Mouse (Mus musculus): ENCODE measurements around the gene Nxpe4. TPM values are rescaled to one million over a fixed set of nuclear protein-coding genes. Genes with fewer than 3 reads are reported as not detected.
A peak's percentile ranks its signal among the peaks of the same experiment; 100 is the strongest.

Nxpe4 gene
- polyA plus RNA-seq, 1 experiment from 2014 or later = 5.1 TPM

- ATAC-seq (ENCODE audit: insufficient number of reproducible peaks, insufficient read depth, low FRiP score, low read depth) = no peak
- Histone ChIP-seq H3K4me2 (ENCODE audit: low read length) (no peak overlapping the region), H3K27me3 (ENCODE audit: control insufficient read depth, insufficient read depth, low read length) (peaks cover 4% of the 10 kb centered on the region; the same call in 1 of the 2 replicates), H3K4me3 (ENCODE audit: control insufficient read depth in 1 of 2, insufficient read depth in 1 of 2, low read depth in 1 of 2, low read length in 2 of 2) (no peak overlapping the region), H3K36me3 (ENCODE audit: control insufficient read depth, insufficient read depth, low read length) (no peaks in the 10 kb centered on the region), H3K9me3 (ENCODE audit: control insufficient read depth, low read length) (no peaks in the 10 kb centered on the region), H3K9ac (ENCODE audit: low read length) (no peak overlapping the region), H3K4me1 (ENCODE audit: control insufficient read depth in 2 of 2, insufficient read depth in 2 of 2, low read length in 2 of 2) (no peaks in the 10 kb centered on the region), H3K27ac (replicated peaks in 1 of 2; ENCODE audit: control insufficient read depth in 1 of 2, insufficient read depth in 1 of 2, low read depth in 2 of 2, low read length in 2 of 2) (no peak overlapping the region)
- WGBS = 83% methylated on average over 6 of the region's 6 CpGs
Observed at GRCm38 (mm10) chr9:48264616-48265015, 102.8 kb downstream of the Nxpe4 start.

- WGBS = 66% methylated on average over 4 of the region's 4 CpGs
- H3K27ac ChIP-seq (replicated peaks in 1 of 2; ENCODE audit: control insufficient read depth in 1 of 2, insufficient read depth in 1 of 2, low read depth in 2 of 2, low read length in 2 of 2) = no peak overlapping the region
- H3K36me3 ChIP-seq (ENCODE audit: control insufficient read depth, insufficient read depth, low read length) = no peaks in the 10 kb centered on the region
- ATAC-seq (ENCODE audit: insufficient number of reproducible peaks, insufficient read depth, low FRiP score, low read depth) = no peak
- H3K27me3 ChIP-seq (ENCODE audit: control insufficient read depth, insufficient read depth, low read length) = peaks cover 4% of the 10 kb centered on the region; the same call in 1 of the 2 replicates
- H3K9ac ChIP-seq (ENCODE audit: low read length) = no peak overlapping the region
- H3K4me3 ChIP-seq (ENCODE audit: control insufficient read depth in 1 of 2, insufficient read depth in 1 of 2, low read depth in 1 of 2, low read length in 2 of 2) = no peak overlapping the region
- H3K9me3 ChIP-seq (ENCODE audit: control insufficient read depth, low read length) = no peaks in the 10 kb centered on the region
- H3K4me1 ChIP-seq (ENCODE audit: control insufficient read depth in 2 of 2, insufficient read depth in 2 of 2, low read length in 2 of 2) = no peaks in the 10 kb centered on the region
- no peak overlapping the region for H3K4me2 ChIP-seq (ENCODE audit: low read length)
Observed at GRCm38 (mm10) chr9:48265491-48265890, 103.7 kb downstream of the Nxpe4 start.

GRCm38 (mm10) chr9:48266286-48267027 lies 104.6 kb downstream of the Nxpe4 start:
- no peak overlapping the region for H3K27ac ChIP-seq (replicated peaks in 1 of 2; ENCODE audit: control insufficient read depth in 1 of 2, insufficient read depth in 1 of 2, low read depth in 2 of 2, low read length in 2 of 2)

GRCm38 (mm10) chr9:48267028-48267441 lies 105.2 kb downstream of the Nxpe4 start:
- Histone ChIP-seq H3K27ac (replicated peaks in 1 of 2; ENCODE audit: control insufficient read depth in 1 of 2, insufficient read depth in 1 of 2, low read depth in 2 of 2, low read length in 2 of 2) (no peak overlapping the region), H3K9ac (ENCODE audit: low read length) (peak overlapping the region; percentile 61), H3K4me1 (ENCODE audit: control insufficient read depth in 2 of 2, insufficient read depth in 2 of 2, low read length in 2 of 2) (no peaks in the 10 kb centered on the region), H3K9me3 (ENCODE audit: control insufficient read depth, low read length) (no peaks in the 10 kb centered on the region), H3K27me3 (ENCODE audit: control insufficient read depth, insufficient read depth, low read length) (peaks cover 4% of the 10 kb centered on the region; the same call in 1 of the 2 replicates), H3K4me2 (ENCODE audit: low read length) (peak overlapping the region; percentile 78), H3K36me3 (ENCODE audit: control insufficient read depth, insufficient read depth, low read length) (no peaks in the 10 kb centered on the region), H3K4me3 (ENCODE audit: control insufficient read depth in 1 of 2, insufficient read depth in 1 of 2, low read depth in 1 of 2, low read length in 2 of 2) (peak overlapping the region; percentile 42 to 47)
- under 1% methylated on average over 16 of the region's 16 CpGs for WGBS
- peak; percentile 89 for ATAC-seq (ENCODE audit: insufficient number of reproducible peaks, insufficient read depth, low FRiP score, low read depth)

More at GRCm38 (mm10) chr9:48266286-48267027, 104.6 kb downstream of the Nxpe4 start:
- 11% methylated on average over 21 of the region's 21 CpGs for WGBS
- Histone ChIP-seq H3K36me3 (ENCODE audit: control insufficient read depth, insufficient read depth, low read length) (no peaks in the 10 kb centered on the region), H3K9me3 (ENCODE audit: control insufficient read depth, low read length) (no peaks in the 10 kb centered on the region), H3K9ac (ENCODE audit: low read length) (peak overlapping the region; percentile 61), H3K4me3 (ENCODE audit: control insufficient read depth in 1 of 2, insufficient read depth in 1 of 2, low read depth in 1 of 2, low read length in 2 of 2) (peak overlapping the region; percentile 42 to 47; a peak in 3 of 4 replicates), H3K27me3 (ENCODE audit: control insufficient read depth, insufficient read depth, low read length) (peaks cover 4% of the 10 kb centered on the region; the same call in 1 of the 2 replicates), H3K4me2 (ENCODE audit: low read length) (peak overlapping the region; percentile 78), H3K4me1 (ENCODE audit: control insufficient read depth in 2 of 2, insufficient read depth in 2 of 2, low read length in 2 of 2) (no peaks in the 10 kb centered on the region)
- no peak for ATAC-seq (ENCODE audit: insufficient number of reproducible peaks, insufficient read depth, low FRiP score, low read depth)

GRCm38 (mm10) chr9:48267960-48268359 lies 106.1 kb downstream of the Nxpe4 start:
- Histone ChIP-seq H3K4me3 (ENCODE audit: control insufficient read depth in 1 of 2, insufficient read depth in 1 of 2, low read depth in 1 of 2, low read length in 2 of 2) (no peak overlapping the region), H3K9me3 (ENCODE audit: control insufficient read depth, low read length) (no peaks in the 10 kb centered on the region), H3K27me3 (ENCODE audit: control insufficient read depth, insufficient read depth, low read length) (peaks cover 4% of the 10 kb centered on the region; the same call in 1 of the 2 replicates), H3K36me3 (ENCODE audit: control insufficient read depth, insufficient read depth, low read length) (no peaks in the 10 kb centered on the region), H3K4me2 (ENCODE audit: low read length) (no peak overlapping the region), H3K9ac (ENCODE audit: low read length) (no peak overlapping the region), H3K27ac (replicated peaks in 1 of 2; ENCODE audit: control insufficient read depth in 1 of 2, insufficient read depth in 1 of 2, low read depth in 2 of 2, low read length in 2 of 2) (no peak overlapping the region), H3K4me1 (ENCODE audit: control insufficient read depth in 2 of 2, insufficient read depth in 2 of 2, low read length in 2 of 2) (no peaks in the 10 kb centered on the region)
- WGBS = 83% methylated on average over 1 of the region's 1 CpGs
- no peak for ATAC-seq (ENCODE audit: insufficient number of reproducible peaks, insufficient read depth, low FRiP score, low read depth)

- H3K27me3 ChIP-seq (ENCODE audit: control insufficient read depth, insufficient read depth, low read length) = no peaks in the 10 kb centered on the region
- H3K4me1 ChIP-seq (ENCODE audit: control insufficient read depth in 2 of 2, insufficient read depth in 2 of 2, low read length in 2 of 2) = no peaks in the 10 kb centered on the region
- H3K27ac ChIP-seq (replicated peaks in 1 of 2; ENCODE audit: control insufficient read depth in 1 of 2, insufficient read depth in 1 of 2, low read depth in 2 of 2, low read length in 2 of 2) = no peak overlapping the region
- no peaks in the 10 kb centered on the region for H3K9me3 ChIP-seq (ENCODE audit: control insufficient read depth, low read length)
- H3K4me3 ChIP-seq (ENCODE audit: control insufficient read depth in 1 of 2, insufficient read depth in 1 of 2, low read depth in 1 of 2, low read length in 2 of 2) = no peak overlapping the region
- 86% methylated on average over 15 of the region's 15 CpGs for WGBS
- no peaks in the 10 kb centered on the region for H3K36me3 ChIP-seq (ENCODE audit: control insufficient read depth, insufficient read depth, low read length)
- no peak overlapping the region for H3K4me2 ChIP-seq (ENCODE audit: low read length)
- no peak for ATAC-seq (ENCODE audit: insufficient number of reproducible peaks, insufficient read depth, low FRiP score, low read depth)
- no peak overlapping the region for H3K9ac ChIP-seq (ENCODE audit: low read length)
Observed at GRCm38 (mm10) chr9:48276831-48277230, 115.0 kb downstream of the Nxpe4 start.

- no peaks in the 10 kb centered on the region for H3K36me3 ChIP-seq (ENCODE audit: control insufficient read depth, insufficient read depth, low read length)
- no peak for ATAC-seq (ENCODE audit: insufficient number of reproducible peaks, insufficient read depth, low FRiP score, low read depth)
- H3K27me3 ChIP-seq (ENCODE audit: control insufficient read depth, insufficient read depth, low read length) = no peaks in the 10 kb centered on the region
- no peaks in the 10 kb centered on the region for H3K9me3 ChIP-seq (ENCODE audit: control insufficient read depth, low read length)
- 84% methylated on average over 8 of the region's 8 CpGs for WGBS
- no peak overlapping the region for H3K4me3 ChIP-seq (ENCODE audit: control insufficient read depth in 1 of 2, insufficient read depth in 1 of 2, low read depth in 1 of 2, low read length in 2 of 2)
- no peak overlapping the region for H3K27ac ChIP-seq (replicated peaks in 1 of 2; ENCODE audit: control insufficient read depth in 1 of 2, insufficient read depth in 1 of 2, low read depth in 2 of 2, low read length in 2 of 2)
- no peaks in the 10 kb centered on the region for H3K4me1 ChIP-seq (ENCODE audit: control insufficient read depth in 2 of 2, insufficient read depth in 2 of 2, low read length in 2 of 2)
- H3K9ac ChIP-seq (ENCODE audit: low read length) = no peak overlapping the region
- H3K4me2 ChIP-seq (ENCODE audit: low read length) = no peak overlapping the region
Observed at GRCm38 (mm10) chr9:48284221-48284620, 122.4 kb downstream of the Nxpe4 start.

Data from heart, embryonic 14.5 days (tissue).